Mouse (Mus musculus) heart, postnatal 0 days (tissue): Measurements from ENCODE around the gene Abcg4. TPM values are rescaled to one million over a fixed set of nuclear protein-coding genes. Genes with fewer than 3 reads are reported as not detected.

Experiments
- ATAC-seq: fragments of 200-750 bp; cut with Nextera tagmentation; 2 replicates; pipeline ENCODE4 v1.8.0; 2017; ENCODE audit warnings: low read depth, moderate number of reproducible peaks, moderate library complexity; ENCODE audit not compliant: insufficient read depth
- DNase-seq: peaks from one replicate; pipeline ENCODE4 v3.0.0-alpha.2; 2016; ENCODE audit warnings: low spot score
- H3K27ac ChIP-seq: fragments of 300-500 bp; sonication (generic); 2 replicates; pipeline ENCODE4 v1.5.1; 2014; ENCODE audit warnings: low read depth, mild to moderate bottlenecking
- H3K27me3 ChIP-seq: fragments of 300-500 bp; sonication (generic); 2 replicates; pipeline ENCODE4 v1.6.1; 2014; ENCODE audit warnings: low read length, mixed read lengths; ENCODE audit not compliant: control insufficient read depth, insufficient read depth
- H3K36me3 ChIP-seq: fragments of 300-500 bp; sonication (generic); replicated peaks from 2 replicates; pipeline ENCODE4 v1.6.1; 2014; ENCODE audit warnings: low read length, mixed read lengths; ENCODE audit not compliant: control insufficient read depth, insufficient read depth
- H3K4me1 ChIP-seq: fragments of 300-500 bp; sonication (generic); 2 replicates; pipeline ENCODE4 v1.6.1; 2014; ENCODE audit warnings: antibody characterized with exemption; ENCODE audit not compliant: control insufficient read depth, insufficient read depth
- H3K4me2 ChIP-seq: fragments of 300-500 bp; sonication (generic); 2 replicates; pipeline ENCODE4 v1.6.1; 2014; ENCODE audit warnings: low read depth, mild to moderate bottlenecking, low read length, moderate library complexity
- H3K4me3 ChIP-seq: fragments of 300-500 bp; sonication (generic); 2 replicates; pipeline ENCODE4 v1.5.1; 2014; ENCODE audit warnings: low read depth, low read length
- H3K9ac ChIP-seq: fragments of 300-500 bp; sonication (generic); replicated peaks from 2 replicates; pipeline ENCODE4 v1.6.1; 2014; ENCODE audit warnings: low read depth, low read length, mixed read lengths
- H3K9me3 ChIP-seq: fragments of 300-500 bp; sonication (generic); replicated peaks from 2 replicates; pipeline ENCODE4 v1.6.1; 2016; ENCODE audit warnings: low read length; ENCODE audit not compliant: control insufficient read depth
- CTCF ChIP-seq: IDR thresholded peaks from 2 replicates; pipeline ENCODE4 v1.5.1; 2016; ENCODE audit warnings: antibody characterized with exemption, control low read depth, low read depth
- EP300 ChIP-seq: IDR thresholded peaks from 2 replicates; pipeline ENCODE4 v1.6.1; 2016; ENCODE audit warnings: antibody characterized with exemption, low read depth
- WGBS: fragments of 180-500 bp; shearing (Covaris S2); extraction: QIAGEN DNeasy Blood & Tissue Kit; methylation state at CpG from one replicate; pipeline ENCODE4 v1.1.7; 2014; 5-methylcytosine and 5-hydroxymethylcytosine counted together
- polyA plus RNA-seq: library from polyadenylated mRNA; unstranded; fragments of >200 nt; fragmentation: Nextera tagmentation; extraction: Ambion mirVana; gene quantifications from 2 replicates; pipeline ENCODE4 v1.2.1, GENCODE M21; 2015
- total RNA-seq: library from RNA; depleted of rRNA; stranded (reverse); fragments of >200 nt; gene quantifications from 2 replicates; pipeline ENCODE4 v1.2.3, GENCODE M21; 2014; ENCODE audit warnings: low replicate concordance

Abcg4 gene
- total and polyA plus RNA-seq, 2 experiments from 2014 or later = 0.49 to 2.1 TPM

DNA sequence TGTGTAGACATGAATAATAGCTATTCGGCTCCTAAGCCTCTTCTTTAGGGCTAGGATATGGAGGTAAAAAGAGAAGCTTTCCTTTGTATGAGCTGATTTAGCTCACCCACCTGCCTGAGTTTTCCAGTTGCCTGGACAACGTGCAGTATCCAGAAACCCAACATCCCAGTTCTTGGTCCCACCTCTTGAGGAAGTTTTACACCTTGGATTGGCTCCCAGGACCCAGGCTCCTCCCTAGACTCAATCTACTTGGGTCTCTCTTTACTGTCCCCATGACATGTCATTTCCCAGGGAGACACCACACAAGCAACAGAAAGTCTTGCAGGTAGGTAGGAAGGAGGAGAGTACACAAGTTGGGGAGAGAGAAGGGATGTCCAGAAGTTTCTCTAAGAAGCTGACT is 48.0 kb downstream of the Abcg4 start, which contains the start of gene Ccdc153:
Gene Ccdc153, plus strand, starts transcription at position 278 of the 400 bp plus-strand sequence.
- TF ChIP-seq EP300 (no peak), CTCF (no peak)
- WGBS = 55% methylated on average over 2 of the region's 2 CpGs
- H3K4me2 ChIP-seq = no peak within 1 kb of the TSS
- no peaks in the 10 kb centered on the region for H3K27me3 ChIP-seq
- ATAC-seq (no peak), DNase-seq (no peak)
- no peaks in the 10 kb centered on the region for H3K9me3 ChIP-seq
- no peak within 1 kb of the TSS for H3K27ac ChIP-seq
- H3K4me1 ChIP-seq = no peaks in the 10 kb centered on the region
- H3K4me3 ChIP-seq = no peak within 1 kb of the TSS
- H3K9ac ChIP-seq = no peak within 1 kb of the TSS; the same call in 1 of the 2 replicates
- H3K36me3 ChIP-seq = no peaks in the 10 kb centered on the region

DNA sequence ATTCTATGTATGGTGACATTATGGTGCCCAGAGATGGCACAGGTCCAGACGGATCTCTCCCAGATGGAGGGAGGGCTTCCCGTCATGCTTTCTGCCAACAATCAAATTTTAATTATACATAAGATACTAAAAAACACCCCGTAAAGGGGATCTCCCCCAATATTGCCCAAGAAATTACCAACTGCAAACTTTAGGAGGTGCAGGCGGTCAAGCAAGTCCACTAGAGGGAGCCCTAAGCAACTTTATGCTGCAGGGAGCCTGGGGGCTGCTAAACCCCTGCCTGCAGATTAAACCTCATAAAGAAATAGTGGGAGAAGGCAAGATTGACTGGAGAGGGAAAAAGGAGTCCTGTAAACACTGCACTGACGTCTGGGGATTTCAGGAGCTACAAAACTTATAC is 49.0 kb downstream of the Abcg4 start:
- H3K27ac ChIP-seq = no peak overlapping the region
- no peak for ATAC-seq
- no peak overlapping the region for H3K9ac ChIP-seq
- no peaks in the 10 kb centered on the region for H3K27me3 ChIP-seq
- no peaks in the 10 kb centered on the region for H3K9me3 ChIP-seq
- H3K4me2 ChIP-seq = no peak overlapping the region
- DNase-seq = peak; percentile 56
- H3K36me3 ChIP-seq = no peaks in the 10 kb centered on the region
- WGBS = 6% methylated on average over 5 of the region's 5 CpGs
- TF ChIP-seq CTCF = peak; percentile 72
- no peak for TF ChIP-seq EP300
- H3K4me3 ChIP-seq = no peak overlapping the region
- H3K4me1 ChIP-seq = 0 out of 2 replicates have a peak, but pooled peaks cover 2% of the 10 kb centered on the region

DNA sequence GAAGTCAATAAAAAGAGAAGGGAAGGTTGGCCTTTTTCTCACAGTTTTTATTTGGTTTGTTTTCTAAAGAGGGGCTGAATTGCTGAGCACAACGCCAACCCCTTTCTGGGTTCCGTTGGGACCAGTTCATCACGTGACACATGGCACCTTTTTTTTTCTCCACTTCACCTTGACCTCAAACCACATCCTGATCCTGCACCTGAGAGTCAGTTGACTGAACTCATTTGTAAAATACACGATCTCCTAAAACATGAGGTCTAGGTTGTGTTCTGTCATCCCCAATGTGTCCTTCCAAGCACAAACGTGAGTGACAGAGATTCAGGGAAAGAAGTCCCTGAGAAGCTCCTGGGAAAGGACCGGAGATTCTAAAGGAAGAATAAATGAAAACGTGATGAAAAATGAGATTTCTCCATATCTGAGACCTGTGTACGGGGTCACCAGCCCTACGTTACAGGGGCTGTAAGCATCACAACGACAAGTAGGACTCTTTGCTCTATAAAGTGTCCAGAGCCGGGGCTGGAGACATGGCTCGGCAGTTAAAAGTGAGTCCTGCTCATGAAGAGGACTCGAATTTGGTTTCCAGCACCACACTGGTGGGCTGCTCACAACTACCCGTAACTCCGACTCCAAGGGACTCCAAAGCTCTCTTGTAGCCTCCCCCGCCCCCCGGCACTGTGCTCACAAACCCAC is 49.8 kb downstream of the Abcg4 start:
- no peak overlapping the region for H3K9ac ChIP-seq
- no peak overlapping the region for H3K4me2 ChIP-seq
- no peaks in the 10 kb centered on the region for H3K9me3 ChIP-seq
- no peaks in the 10 kb centered on the region for H3K36me3 ChIP-seq
- peak overlapping the region; percentile 54; the same call in 1 of the 2 replicates for H3K27ac ChIP-seq
- WGBS = 71% methylated on average over 17 of the region's 17 CpGs
- ATAC-seq = no peak
- 0 out of 2 replicates have a peak, but pooled peaks cover 3% of the 10 kb centered on the region for H3K4me1 ChIP-seq
- no peak overlapping the region for H3K4me3 ChIP-seq
- DNase-seq = no peak
- TF ChIP-seq EP300 (no peak), CTCF (no peak)
- H3K27me3 ChIP-seq = no peaks in the 10 kb centered on the region

DNA sequence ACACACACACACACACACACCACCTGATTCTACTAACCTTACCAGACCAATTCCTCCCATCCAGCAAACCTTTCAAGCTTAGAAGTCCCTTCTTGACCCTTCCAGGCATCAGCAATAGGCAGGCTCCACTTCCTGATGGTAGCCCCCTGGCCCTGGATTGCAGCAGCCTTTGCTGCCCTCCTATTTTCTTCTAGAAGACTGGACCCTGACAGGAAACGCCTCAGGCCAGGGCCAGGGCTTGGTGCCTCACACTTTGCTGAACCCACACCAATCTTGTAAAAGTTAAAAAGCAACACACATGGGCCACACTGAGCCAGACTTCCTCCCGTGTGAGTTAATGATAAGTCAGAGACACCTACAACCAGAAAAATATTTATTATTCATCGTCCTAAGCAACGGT is 51.3 kb downstream of the Abcg4 start:
- WGBS = 67% methylated on average over 4 of the region's 4 CpGs
- H3K27ac ChIP-seq = peak overlapping the region; percentile 41; the same call in 1 of the 2 replicates
- H3K4me3 ChIP-seq = no peak overlapping the region
- no peak overlapping the region for H3K4me2 ChIP-seq
- no peak for ATAC-seq
- H3K27me3 ChIP-seq = no peaks in the 10 kb centered on the region
- no peaks in the 10 kb centered on the region for H3K36me3 ChIP-seq
- H3K9me3 ChIP-seq = no peaks in the 10 kb centered on the region
- no peak overlapping the region for H3K9ac ChIP-seq
- TF ChIP-seq EP300 (no peak), CTCF (no peak)
- no peak for DNase-seq
- H3K4me1 ChIP-seq = peaks cover 9% of the 10 kb centered on the region

DNA sequence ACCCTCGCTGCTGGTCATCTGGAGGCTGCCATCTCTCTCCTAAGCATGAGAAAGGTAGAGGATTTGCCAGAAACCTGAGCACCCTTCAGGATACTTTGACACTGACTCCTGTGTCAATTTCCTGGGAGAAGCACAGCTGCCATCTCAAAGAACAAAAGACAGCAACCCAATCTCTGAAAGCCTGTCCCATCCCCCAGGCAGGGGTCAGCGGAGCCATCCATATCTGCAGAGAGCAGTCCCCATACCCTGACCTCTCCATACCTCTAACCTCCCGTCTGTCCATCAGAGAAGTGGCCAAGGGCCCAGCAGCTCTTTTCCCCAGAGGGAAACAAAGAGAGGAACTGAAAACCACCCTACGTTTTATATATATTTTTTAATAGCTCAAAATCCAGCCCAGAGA is 51.8 kb downstream of the Abcg4 start:
- peak overlapping the region; percentile 6; the same call in 1 of the 2 replicates for H3K27ac ChIP-seq
- no peak overlapping the region for H3K4me3 ChIP-seq

More for the DNA sequence above, 51.8 kb downstream of the Abcg4 start:
- DNase-seq (no peak), ATAC-seq (no peak)
- TF ChIP-seq EP300 (no peak), CTCF (no peak)
- Histone ChIP-seq H3K9me3 (no peaks in the 10 kb centered on the region), H3K4me2 (no peak overlapping the region), H3K9ac (no peak overlapping the region), H3K36me3 (no peaks in the 10 kb centered on the region), H3K27me3 (no peaks in the 10 kb centered on the region), H3K4me1 (peaks cover 14% of the 10 kb centered on the region)
- WGBS = 64% methylated on average over 4 of the region's 4 CpGs
